Mouse (Mus musculus): Measurements from ENCODE around the gene Pxn. TPM values are rescaled to one million over a fixed set of nuclear protein-coding genes. Genes with fewer than 3 reads are reported as not detected.
A peak's percentile ranks its signal among the peaks of the same experiment; 100 is the strongest.

Gene Pxn
- polyA plus RNA-seq, 1 experiment: 120 TPM

DNA sequence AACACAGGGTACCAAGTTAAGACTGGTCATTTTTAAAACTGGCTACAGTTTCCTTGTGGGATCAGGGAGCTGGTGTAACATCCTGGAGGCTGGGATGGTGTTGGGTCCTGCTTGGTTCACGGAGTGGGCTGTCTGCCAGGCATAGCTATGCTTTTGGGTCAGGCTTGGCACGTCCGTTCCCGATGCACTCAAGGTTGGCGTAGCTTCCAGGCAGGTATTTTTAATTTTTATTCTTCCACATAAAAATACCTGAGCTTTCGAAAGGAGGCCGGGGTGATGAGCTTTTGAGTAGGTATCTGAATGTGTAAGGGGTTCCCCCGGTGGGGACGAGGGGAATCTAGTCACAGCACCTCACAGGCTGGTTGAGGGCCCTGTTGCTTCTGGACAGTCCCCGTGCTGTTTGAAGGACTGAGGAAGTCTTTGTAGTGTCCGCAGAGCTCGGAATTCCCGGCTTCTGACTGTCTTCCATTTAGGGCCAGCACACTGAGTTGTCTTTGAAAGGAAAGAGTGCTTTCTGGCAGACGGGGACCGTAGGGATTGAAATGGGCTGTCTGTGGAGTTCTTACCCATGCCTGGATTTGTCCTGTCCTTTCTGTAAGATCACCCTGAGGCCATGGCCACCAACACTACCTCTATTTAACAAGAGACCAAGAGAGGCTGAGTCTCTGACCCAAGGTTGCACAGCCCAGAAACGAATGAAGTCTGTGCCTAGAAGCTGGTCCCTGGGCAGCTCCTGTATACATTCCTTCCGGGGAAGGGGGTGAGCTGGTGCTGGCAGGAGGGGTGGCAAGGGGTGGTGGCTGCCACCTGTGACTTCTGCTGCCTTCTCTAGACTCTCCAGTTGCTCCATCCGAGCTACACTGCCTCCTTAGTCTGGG lies 1.7 kb downstream of the Pxn start:
- peak overlapping the region; percentile 95 for H3K4me3 ChIP-seq
- H3K4me2 ChIP-seq (ENCODE audit: low read depth): peak overlapping the region; percentile 95
- no peaks in the 10 kb centered on the region for H3K27me3 ChIP-seq (ENCODE audit: control insufficient read depth, insufficient read depth, insufficient read length)
- peak overlapping the region; percentile 93 for H3ac ChIP-seq (ENCODE audit: control insufficient read depth, insufficient read length)
- peaks cover 63% of the 10 kb centered on the region for H3K79me2 ChIP-seq (ENCODE audit: control insufficient read depth, insufficient read depth)
- H3K36me3 ChIP-seq (ENCODE audit: control insufficient read depth, insufficient read depth): peaks cover 4% of the 10 kb centered on the region
- TF ChIP-seq POLR2A (IDR thresholded peaks at IDR 0.05; ENCODE audit: insufficient read length, low read depth): no peak
- TF ChIP-seq E2F4 (IDR thresholded peaks at IDR 0.05; ENCODE audit: insufficient read depth): no peak
- no peak for TF ChIP-seq TCF3 (IDR thresholded peaks at IDR 0.05; ENCODE audit: insufficient read length, low read depth)
- no peak for TF ChIP-seq MAX (IDR thresholded peaks at IDR 0.05; ENCODE audit: low read depth)
- no peak for TF ChIP-seq POLR2AphosphoS2 (IDR thresholded peaks at IDR 0.05; ENCODE audit: insufficient read length, low read depth)
- no peak for TF ChIP-seq USF1 (IDR thresholded peaks at IDR 0.05; ENCODE audit: low read depth)

DNA sequence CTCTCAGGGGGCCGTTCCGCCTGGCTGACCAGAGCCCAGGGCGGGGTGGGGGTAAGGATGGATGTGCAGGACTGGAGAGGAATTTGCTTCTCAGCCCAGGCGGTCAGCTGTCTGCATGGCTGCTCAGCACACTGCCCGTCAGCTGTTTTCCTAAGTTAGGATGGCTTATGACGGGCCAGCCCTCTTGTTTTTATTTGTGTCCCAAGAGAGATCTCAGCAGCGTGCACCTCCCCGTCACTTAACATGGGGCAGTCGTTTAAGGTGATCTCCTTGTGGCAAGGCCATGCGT lies 2.3 kb downstream of the Pxn start:
- Histone ChIP-seq H3K27me3 (ENCODE audit: control insufficient read depth, insufficient read depth, insufficient read length) (no peaks in the 10 kb centered on the region), H3ac (ENCODE audit: control insufficient read depth, insufficient read length) (no peak overlapping the region), H3K36me3 (ENCODE audit: control insufficient read depth, insufficient read depth) (peaks cover 5% of the 10 kb centered on the region), H3K4me3 (peak overlapping the region; percentile 95), H3K4me2 (ENCODE audit: low read depth) (peak overlapping the region; percentile 95), H3K79me2 (ENCODE audit: control insufficient read depth, insufficient read depth) (peaks cover 68% of the 10 kb centered on the region)
- TF ChIP-seq POLR2A (IDR thresholded peaks at IDR 0.05; ENCODE audit: insufficient read length, low read depth): peak; percentile 38
- TF ChIP-seq MYOD1 (IDR thresholded peaks at IDR 0.05; ENCODE audit: control insufficient read depth in 1 of 3, insufficient read length in 2 of 3, low read depth in 2 of 3): peak; percentile 58 to 94 (median 89)
- TF ChIP-seq MYOG (IDR thresholded peaks at IDR 0.05; ENCODE audit: control insufficient read depth in 1 of 3, insufficient read depth in 1 of 3, insufficient read length in 2 of 3, low read depth in 2 of 3): peak; percentile 89 to 95 (median 92)
- no peak for TF ChIP-seq E2F4 (IDR thresholded peaks at IDR 0.05; ENCODE audit: insufficient read depth)
- TF ChIP-seq TCF3 (IDR thresholded peaks at IDR 0.05; ENCODE audit: insufficient read length, low read depth): peak; percentile 61
- peak; percentile 76 for TF ChIP-seq TCF12 (IDR thresholded peaks at IDR 0.05; ENCODE audit: insufficient read depth, poor library complexity, severe bottlenecking)
- TF ChIP-seq USF1 (IDR thresholded peaks at IDR 0.05; ENCODE audit: low read depth): no peak
- no peak for TF ChIP-seq REST (IDR thresholded peaks at IDR 0.05; ENCODE audit: insufficient read depth, insufficient read length)
- no peak for TF ChIP-seq MAX (IDR thresholded peaks at IDR 0.05; ENCODE audit: low read depth)
- no peak for TF ChIP-seq CEBPB (IDR thresholded peaks at IDR 0.05; ENCODE audit: insufficient read depth, poor library complexity, severe bottlenecking)
- TF ChIP-seq SRF (IDR thresholded peaks at IDR 0.05; ENCODE audit: control insufficient read depth, insufficient read length, low read depth): no peak
- peak; percentile 36 for TF ChIP-seq POLR2AphosphoS2 (IDR thresholded peaks at IDR 0.05; ENCODE audit: insufficient read length, low read depth)

DNA sequence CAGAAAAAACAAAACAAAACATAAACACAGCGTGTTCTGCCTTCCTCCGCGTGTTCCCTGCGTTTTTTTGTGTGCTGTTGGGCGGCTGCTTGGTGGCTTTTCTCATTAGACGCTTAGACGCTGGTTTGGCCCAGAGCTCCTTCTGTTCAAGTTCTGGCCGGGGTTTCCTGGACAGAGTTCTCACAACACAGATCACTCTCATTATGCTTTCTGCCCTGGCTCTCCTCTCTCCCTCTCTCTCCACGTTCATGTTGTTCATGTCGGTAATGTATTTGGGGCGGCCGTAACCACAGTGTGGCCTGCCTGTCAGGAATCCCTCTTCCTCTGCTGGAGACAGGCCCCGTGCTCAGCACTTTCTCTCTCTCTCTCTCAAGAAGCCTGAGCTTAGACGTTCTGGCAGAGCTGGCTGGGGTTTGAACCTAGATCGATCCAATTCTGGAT lies 2.9 kb downstream of the Pxn start:
- Histone ChIP-seq H3K36me3 (ENCODE audit: control insufficient read depth, insufficient read depth) (peaks cover 5% of the 10 kb centered on the region), H3K27me3 (ENCODE audit: control insufficient read depth, insufficient read depth, insufficient read length) (no peaks in the 10 kb centered on the region), H3K4me3 (peak overlapping the region; percentile 95), H3ac (ENCODE audit: control insufficient read depth, insufficient read length) (peak overlapping the region; percentile 9), H3K4me2 (ENCODE audit: low read depth) (peak overlapping the region; percentile 95), H3K79me2 (ENCODE audit: control insufficient read depth, insufficient read depth) (peaks cover 74% of the 10 kb centered on the region)
- TF ChIP-seq MYOG (IDR thresholded peaks at IDR 0.05; ENCODE audit: control insufficient read depth in 1 of 3, insufficient read depth in 1 of 3, insufficient read length in 2 of 3, low read depth in 2 of 3) (no peak), USF1 (IDR thresholded peaks at IDR 0.05; ENCODE audit: low read depth) (no peak), MYOD1 (IDR thresholded peaks at IDR 0.05; ENCODE audit: control insufficient read depth in 1 of 3, insufficient read length in 2 of 3, low read depth in 2 of 3) (no peak), TCF3 (IDR thresholded peaks at IDR 0.05; ENCODE audit: insufficient read length, low read depth) (no peak), POLR2AphosphoS2 (IDR thresholded peaks at IDR 0.05; ENCODE audit: insufficient read length, low read depth) (no peak), CEBPB (IDR thresholded peaks at IDR 0.05; ENCODE audit: insufficient read depth, poor library complexity, severe bottlenecking) (no peak), POLR2A (IDR thresholded peaks at IDR 0.05; ENCODE audit: insufficient read length, low read depth) (no peak), SRF (IDR thresholded peaks at IDR 0.05; ENCODE audit: control insufficient read depth, insufficient read length, low read depth) (no peak), MAX (IDR thresholded peaks at IDR 0.05; ENCODE audit: low read depth) (no peak), TCF12 (IDR thresholded peaks at IDR 0.05; ENCODE audit: insufficient read depth, poor library complexity, severe bottlenecking) (no peak), REST (IDR thresholded peaks at IDR 0.05; ENCODE audit: insufficient read depth, insufficient read length) (no peak), E2F4 (IDR thresholded peaks at IDR 0.05; ENCODE audit: insufficient read depth) (no peak)

DNA sequence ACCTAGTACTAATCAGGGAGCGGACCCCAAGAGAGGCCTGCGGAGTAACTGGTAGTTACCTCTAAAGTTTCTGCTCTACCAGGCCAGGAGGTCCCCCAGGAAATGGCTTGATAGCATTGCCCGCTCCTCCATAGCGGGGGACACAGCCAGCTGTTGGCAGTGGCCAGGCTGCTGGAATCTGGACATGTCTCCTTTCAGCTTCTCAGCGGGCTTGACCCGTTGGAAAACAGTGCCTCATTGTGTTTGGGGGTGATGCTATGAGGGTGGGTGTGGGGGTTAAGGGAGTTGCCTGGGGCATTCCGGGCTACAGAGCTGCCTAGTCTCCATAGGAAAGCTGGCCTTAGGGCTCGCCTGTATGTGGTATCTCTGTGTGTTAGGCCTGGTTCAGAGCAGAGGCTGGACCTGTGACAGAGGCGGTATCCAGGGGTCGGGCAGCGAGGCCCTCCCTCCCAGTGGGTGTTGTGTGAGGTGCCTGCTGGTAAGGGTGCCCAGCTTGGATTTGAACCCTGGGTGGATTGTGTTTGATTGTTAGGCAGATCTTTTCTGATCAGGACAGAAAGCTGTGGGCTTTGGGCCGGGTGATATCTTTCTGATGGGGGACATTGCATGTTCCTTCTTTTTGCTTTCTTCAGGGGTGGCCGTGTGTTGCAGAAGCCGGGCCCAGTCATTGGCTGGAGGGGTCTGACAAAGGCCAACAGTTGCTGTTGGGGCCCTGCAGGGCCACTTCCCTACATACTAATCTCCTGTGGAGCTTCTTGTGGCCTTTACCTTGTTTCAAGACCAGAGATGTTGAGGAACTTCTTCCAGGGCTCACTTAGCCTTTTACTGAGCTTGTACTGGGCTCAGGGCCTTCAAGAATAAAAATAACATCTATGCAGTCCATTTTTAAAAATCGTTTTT lies 3.6 kb downstream of the Pxn start:
- Histone ChIP-seq H3K4me3 (peak overlapping the region; percentile 95), H3K36me3 (ENCODE audit: control insufficient read depth, insufficient read depth) (peaks cover 5% of the 10 kb centered on the region)
- peak in 1 of 3 experiments; percentile 6 for TF ChIP-seq MYOD1 (IDR thresholded peaks at IDR 0.05; ENCODE audit: control insufficient read depth in 1 of 3, insufficient read length in 2 of 3, low read depth in 2 of 3)
- no peak for TF ChIP-seq POLR2AphosphoS2 (IDR thresholded peaks at IDR 0.05; ENCODE audit: insufficient read length, low read depth)
- no peak for TF ChIP-seq TCF12 (IDR thresholded peaks at IDR 0.05; ENCODE audit: insufficient read depth, poor library complexity, severe bottlenecking)
- no peak for TF ChIP-seq REST (IDR thresholded peaks at IDR 0.05; ENCODE audit: insufficient read depth, insufficient read length)

More for the DNA sequence above, 3.6 kb downstream of the Pxn start:
- Histone ChIP-seq H3ac (ENCODE audit: control insufficient read depth, insufficient read length) (peak overlapping the region; percentile 9), H3K27me3 (ENCODE audit: control insufficient read depth, insufficient read depth, insufficient read length) (no peaks in the 10 kb centered on the region), H3K79me2 (ENCODE audit: control insufficient read depth, insufficient read depth) (peaks cover 78% of the 10 kb centered on the region), H3K4me2 (ENCODE audit: low read depth) (peak overlapping the region; percentile 95)
